Comparison of ENCODE assay signal across 8 mouse cellular contexts in the genomic region with DNA sequence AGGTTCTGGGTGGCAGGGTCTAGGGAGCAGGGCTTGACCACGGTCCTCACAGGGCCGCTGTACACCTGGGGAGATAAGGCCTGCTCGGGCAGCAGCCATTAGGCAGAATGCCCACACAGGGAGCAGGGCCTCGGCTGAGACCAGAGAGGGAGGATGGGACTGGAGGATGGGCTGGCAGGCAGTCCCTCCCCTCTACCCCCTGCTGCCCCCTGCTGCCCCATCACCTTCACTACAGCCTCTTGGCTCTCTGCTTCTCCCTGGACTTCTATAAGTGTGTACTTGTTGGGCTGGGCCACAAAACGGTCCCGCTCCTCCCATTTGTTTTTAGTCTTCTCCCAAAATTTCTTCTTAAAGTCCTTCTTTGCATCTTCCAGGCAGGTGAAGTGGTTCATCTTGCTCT. TPM values are rescaled to one million over a fixed set of nuclear protein-coding genes. Genes with fewer than 3 reads are reported as not detected.
DNase-seq lines count a peak whose midpoint lies in the region; TF ChIP-seq lines count a peak whose summit lies in the region.
"Had no signal": no experiment of that assay in that cellular context is flagged by ENCODE, and none has a peak within 500 bp of the region (broad histone marks: within the 10 kb centered on the region; RNA-seq: fewer than 3 reads in every experiment).

No protein-coding gene starts in this region.

- 7% methylated on average over 6 of the region's 6 CpGs for WGBS in heart, embryonic 10.5 days
- 15% methylated on average over 6 of the region's 6 CpGs for WGBS in small intestine, adult 2 months

- peaks cover 2% of the 10 kb centered on the region for H3K4me1 ChIP-seq in ES-Bruce4 (ENCODE audit: control insufficient read depth, insufficient read depth, low read length)
- peaks cover 61% of the 10 kb centered on the region for H3K4me1 ChIP-seq in heart, embryonic 10.5 days
- peaks cover 80% of the 10 kb centered on the region for H3K4me1 ChIP-seq in megakaryocyte, embryonic 14.5 days
- peaks cover 27% of the 10 kb centered on the region for H3K4me1 ChIP-seq in small intestine, adult 2 months (ENCODE audit: control insufficient read depth, insufficient read depth, insufficient read length, low read length)

- H3K9me3 ChIP-seq in ES-Bruce4 (replicated peaks; ENCODE audit: control insufficient read depth, insufficient read depth, low read length, poor library complexity, severe bottlenecking), result no peaks in the 10 kb centered on the region
- no peaks in the 10 kb centered on the region for H3K9me3 ChIP-seq in heart, embryonic 10.5 days
- no peaks in the 10 kb centered on the region for H3K9me3 ChIP-seq in megakaryocyte, embryonic 14.5 days

- no peaks in the 10 kb centered on the region for H3K27me3 ChIP-seq in ES-Bruce4 (ENCODE audit: control insufficient read depth, insufficient read depth, low read length, poor library complexity, severe bottlenecking)
- H3K27me3 ChIP-seq in heart, embryonic 10.5 days (ENCODE audit: insufficient read depth, poor library complexity, severe bottlenecking), result peaks cover 11% of the 10 kb centered on the region; the same call in 1 of the 2 replicates
- peaks cover 2% of the 10 kb centered on the region for H3K27me3 ChIP-seq in megakaryocyte, embryonic 14.5 days (replicated peaks)
- no peaks in the 10 kb centered on the region for H3K27me3 ChIP-seq in small intestine, adult 2 months (ENCODE audit: control insufficient read depth, insufficient read depth, low read length)

- H3K36me3 ChIP-seq in ES-Bruce4 (ENCODE audit: control insufficient read depth, insufficient read depth, low read length, poor library complexity, severe bottlenecking), result no peaks in the 10 kb centered on the region
- H3K36me3 ChIP-seq in heart, embryonic 10.5 days, result peaks cover 4% of the 10 kb centered on the region; the same call in 1 of the 2 replicates
- H3K36me3 ChIP-seq in megakaryocyte, embryonic 14.5 days (replicated peaks; ENCODE audit: low read length), result peaks cover 10% of the 10 kb centered on the region
- H3K36me3 ChIP-seq in small intestine, adult 2 months (ENCODE audit: control insufficient read depth, insufficient read depth, low read length), result no peaks in the 10 kb centered on the region; the same call in 1 of the 2 replicates

- peak; percentile 86 for TF ChIP-seq CTCF in ES-Bruce4 (IDR thresholded peaks at IDR 0.05; ENCODE audit: low read depth, low read length)
- peak; percentile 76 for TF ChIP-seq CTCF in small intestine, adult 2 months (IDR thresholded peaks at IDR 0.05; ENCODE audit: extremely low read depth, insufficient read length, insufficient replicate concordance, low read depth, low read length)

- 0 out of 2 replicates have a peak, but pooled peaks have one; percentile 14 for TF ChIP-seq EP300 in ES-Bruce4 (IDR thresholded peaks at IDR 0.05; ENCODE audit: insufficient read depth, low read depth, low read length)

- no peak overlapping the region for H3K27ac ChIP-seq in ES-Bruce4 (ENCODE audit: insufficient read depth, low read length)
- peak overlapping the region; percentile 72; the same call in 1 of the 2 replicates for H3K27ac ChIP-seq in heart, embryonic 10.5 days
- H3K27ac ChIP-seq in small intestine, adult 2 months (ENCODE audit: insufficient read depth, low read depth, low read length), result no peak overlapping the region

- H3K4me3 ChIP-seq in ES-Bruce4 (ENCODE audit: low read depth, low read length), result peak overlapping the region; percentile 32; the same call in 1 of the 2 replicates
- no peak overlapping the region for H3K4me3 ChIP-seq in heart, embryonic 10.5 days
- H3K4me3 ChIP-seq in megakaryocyte, embryonic 14.5 days (replicated peaks), result peak overlapping the region; percentile 94
- no peak overlapping the region for H3K4me3 ChIP-seq in small intestine, adult 2 months (ENCODE audit: low read depth, low read length)

- peak; percentile 82 for DNase-seq in adipocyte (ENCODE audit: low spot score)
- peak; percentile 79 for DNase-seq in embryo, embryonic 11 days
- peak; percentile 90 for DNase-seq in heart, embryonic 10.5 days (ENCODE audit: low spot score)
- peak; percentile 76 for DNase-seq in kidney, postnatal 14 days

- TF ChIP-seq POLR2A in ES-Bruce4 (IDR thresholded peaks at IDR 0.05; ENCODE audit: insufficient read depth, low read length), result no peak
- TF ChIP-seq POLR2A in small intestine, adult 2 months (IDR thresholded peaks at IDR 0.05; ENCODE audit: low read depth, low read length), result no peak

- H3K9ac ChIP-seq in ES-Bruce4 (ENCODE audit: low read depth, poor library complexity, severe bottlenecking), result peak overlapping the region; percentile 17; the same call in 1 of the 2 replicates

RNA-seq across cellular contexts. Expression of gene Rrp9, which starts 1.3 kb away (rescaled TPM):
- polyA plus RNA-seq in ES-Bruce4 (2011; ENCODE audit: insufficient read depth, insufficient read length, low read depth, missing spikeins), result 82.1 and 89.4 TPM in 2 replicates
- 51.3 and 74.6 TPM in 2 replicates for polyA plus RNA-seq in heart, embryonic 10.5 days (2016; fragmentation: Nextera tagmentation; extraction: Ambion mirVana)
- polyA plus RNA-seq in megakaryocyte, embryonic 14.5 days (2012; ENCODE audit: insufficient read depth, low replicate concordance), result 198 and 662 TPM in 2 replicates
- 11.1 and 18.3 TPM in 2 replicates for polyA plus RNA-seq in small intestine, adult 2 months (2012; rRNA removed)

RNA-seq across cellular contexts. Expression of gene Parp3, which starts 2.3 kb away (rescaled TPM):
- polyA plus RNA-seq in ES-Bruce4 (2011; ENCODE audit: insufficient read depth, insufficient read length, low read depth, missing spikeins), result 5.1 and 8.0 TPM in 2 replicates
- 1.4 and 1.7 TPM in 2 replicates for polyA plus RNA-seq in heart, embryonic 10.5 days (2016; fragmentation: Nextera tagmentation; extraction: Ambion mirVana)
- 2.6 and 5.6 TPM in 2 replicates for polyA plus RNA-seq in megakaryocyte, embryonic 14.5 days (2012; ENCODE audit: insufficient read depth, low replicate concordance)
- polyA plus RNA-seq in small intestine, adult 2 months (2012; rRNA removed), result 13.5 and 19.5 TPM in 2 replicates

RNA-seq across cellular contexts. Expression of gene Gpr62, which starts 8.7 kb away (rescaled TPM):
- 0.30 and 0.44 TPM in 2 replicates for polyA plus RNA-seq in ES-Bruce4 (2011; ENCODE audit: insufficient read depth, insufficient read length, low read depth, missing spikeins)
- polyA plus RNA-seq in heart, embryonic 10.5 days (2016; fragmentation: Nextera tagmentation; extraction: Ambion mirVana), result 0.14 and 0.35 TPM in 2 replicates
- polyA plus RNA-seq in megakaryocyte, embryonic 14.5 days (2012; ENCODE audit: insufficient read depth, low replicate concordance), result 0.39 TPM in 1 of 2 replicates, not detected in the other
- 0.09 and 0.39 TPM in 2 replicates for polyA plus RNA-seq in small intestine, adult 2 months (2012; rRNA removed)

RNA-seq across cellular contexts. Expression of gene Pcbp4, which starts 21.4 kb away (rescaled TPM):
- polyA plus RNA-seq in ES-Bruce4 (2011; ENCODE audit: insufficient read depth, insufficient read length, low read depth, missing spikeins), result 99.2 and 115 TPM in 2 replicates
- polyA plus RNA-seq in heart, embryonic 10.5 days (2016; fragmentation: Nextera tagmentation; extraction: Ambion mirVana), result 135 and 186 TPM in 2 replicates
- polyA plus RNA-seq in megakaryocyte, embryonic 14.5 days (2012; ENCODE audit: insufficient read depth, low replicate concordance), result 33.5 and 43.6 TPM in 2 replicates
- 20.4 and 21.1 TPM in 2 replicates for polyA plus RNA-seq in small intestine, adult 2 months (2012; rRNA removed)

RNA-seq across cellular contexts. Expression of gene Iqcf1, which starts 25.3 kb away (rescaled TPM):
- polyA plus RNA-seq in ES-Bruce4 (2011; ENCODE audit: insufficient read depth, insufficient read length, low read depth, missing spikeins), result not detected in 2 replicates
- not detected in 2 replicates for polyA plus RNA-seq in heart, embryonic 10.5 days (2016; fragmentation: Nextera tagmentation; extraction: Ambion mirVana)
- not detected in 2 replicates for polyA plus RNA-seq in megakaryocyte, embryonic 14.5 days (2012; ENCODE audit: insufficient read depth, low replicate concordance)
- not detected in 2 replicates for polyA plus RNA-seq in small intestine, adult 2 months (2012; rRNA removed)
- polyA plus RNA-seq: liver, embryonic 16.5 days had no signal

Comparison
In these comparisons a context has a peak if more than half of its experiments do, and no peak if none do; other contexts are left out.
1. H3K4me3 ChIP-seq: peak in ES-Bruce4 (single experiment) and megakaryocyte, embryonic 14.5 days (single experiment); none in heart, embryonic 10.5 days (single experiment) and small intestine, adult 2 months (single experiment).
2. Peak in every context shown above with its lines, with median percentiles within 50 percentile points of each other: DNase-seq.